Mouse (Mus musculus) liver, adult (tissue): ENCODE data around the gene Cbx2.

Source experiments
- GATA4 ChIP-seq: IDR thresholded peaks from 2 replicates; pipeline ENCODE4 v1.6.1; 2014; ENCODE audit warnings: mild to moderate bottlenecking, low read length; ENCODE audit not compliant: insufficient replicate concordance

The Cbx2 gene

DNA sequence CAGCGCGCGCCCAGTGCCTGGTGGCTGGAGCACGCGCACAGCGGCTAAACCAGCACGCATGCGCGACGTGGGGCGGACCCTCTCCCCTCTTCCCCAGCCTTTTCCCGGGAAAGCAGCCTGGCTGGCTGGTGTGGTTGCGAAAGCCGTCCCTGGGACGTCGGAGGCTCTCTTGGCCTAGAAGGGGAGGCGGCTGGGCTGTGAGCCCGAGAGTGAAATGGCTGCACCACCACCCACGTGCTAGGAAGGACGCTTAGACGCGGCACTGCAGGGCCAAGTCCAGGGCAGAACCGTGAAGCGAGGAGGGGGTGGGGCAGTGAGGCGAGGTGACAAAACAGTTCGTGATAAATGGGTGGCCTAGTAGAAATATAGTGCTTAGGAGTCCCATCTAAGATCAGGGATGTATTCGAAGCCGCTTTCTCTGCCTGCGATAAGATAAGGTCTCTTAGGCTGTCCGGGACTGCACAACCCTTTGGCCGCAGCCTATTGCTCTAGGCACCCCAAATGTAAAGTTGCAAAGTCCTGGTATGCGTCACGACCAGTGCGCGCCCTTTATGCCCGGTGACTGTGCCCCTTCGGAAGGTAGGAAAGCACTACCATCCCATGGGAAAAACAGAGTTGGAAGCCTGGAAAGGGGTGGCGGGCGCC lies 24.0 kb downstream of the Cbx2 start:
- TF ChIP-seq GATA4 = no peak

DNA sequence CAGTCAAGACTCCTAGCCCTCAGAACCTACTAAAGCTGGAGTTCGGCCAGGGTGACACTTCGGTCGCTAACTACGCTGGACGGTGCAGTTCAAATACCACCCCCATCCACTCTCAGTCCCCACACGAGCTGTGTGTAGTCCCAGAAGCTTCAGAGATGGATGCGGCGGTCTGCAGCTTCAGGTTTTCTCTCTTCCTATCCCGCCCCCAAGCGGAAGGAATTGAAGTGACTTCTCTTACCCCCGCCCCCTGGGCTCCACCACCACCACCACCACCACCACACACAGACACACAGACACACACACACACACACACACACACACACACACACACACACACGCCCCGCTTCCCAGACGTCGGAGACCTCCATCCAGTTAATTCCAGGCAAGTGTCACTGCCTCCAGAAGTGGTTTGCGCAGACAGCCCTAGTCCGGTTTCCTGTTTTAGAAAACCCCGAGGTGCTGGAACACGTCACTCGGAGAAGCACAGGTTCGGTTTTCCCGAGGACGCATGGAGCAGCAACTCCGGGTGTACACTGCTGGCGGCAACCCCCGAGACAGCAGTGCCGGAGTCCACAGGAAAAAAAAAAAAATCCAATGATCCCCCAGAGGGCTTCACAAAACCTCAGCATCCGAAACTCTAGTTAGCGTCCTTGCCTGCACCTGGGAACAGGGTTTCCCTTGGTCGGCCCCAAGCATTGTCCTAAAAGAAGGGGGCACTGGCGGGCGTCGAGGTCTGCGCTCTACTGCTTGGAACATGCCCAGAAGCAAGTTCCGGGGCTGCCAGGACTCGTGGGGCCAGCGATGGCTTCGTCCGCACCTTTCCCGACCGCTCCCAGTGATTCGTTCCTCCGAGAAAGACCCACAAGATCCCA lies 24.7 kb downstream of the Cbx2 start:
- no peak for TF ChIP-seq GATA4

DNA sequence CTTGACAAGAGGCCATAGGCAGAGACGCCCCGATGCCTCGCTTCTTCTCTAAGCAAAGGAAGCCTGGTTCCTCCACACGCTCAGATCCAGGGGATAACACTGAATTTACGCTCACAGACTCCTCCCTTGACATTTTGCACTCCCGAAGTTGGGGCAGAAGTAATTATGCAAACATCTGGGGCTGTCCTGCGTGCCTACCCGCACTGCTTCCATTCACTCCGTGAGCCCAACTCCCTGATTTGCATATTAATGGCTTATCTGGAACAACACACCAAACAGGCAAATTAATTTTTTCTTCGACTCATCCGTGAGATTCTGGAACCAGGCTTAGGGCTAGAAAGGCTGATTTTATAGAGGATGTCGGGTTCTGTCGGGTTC lies 25.4 kb downstream of the Cbx2 start:
- no peak for TF ChIP-seq GATA4

DNA sequence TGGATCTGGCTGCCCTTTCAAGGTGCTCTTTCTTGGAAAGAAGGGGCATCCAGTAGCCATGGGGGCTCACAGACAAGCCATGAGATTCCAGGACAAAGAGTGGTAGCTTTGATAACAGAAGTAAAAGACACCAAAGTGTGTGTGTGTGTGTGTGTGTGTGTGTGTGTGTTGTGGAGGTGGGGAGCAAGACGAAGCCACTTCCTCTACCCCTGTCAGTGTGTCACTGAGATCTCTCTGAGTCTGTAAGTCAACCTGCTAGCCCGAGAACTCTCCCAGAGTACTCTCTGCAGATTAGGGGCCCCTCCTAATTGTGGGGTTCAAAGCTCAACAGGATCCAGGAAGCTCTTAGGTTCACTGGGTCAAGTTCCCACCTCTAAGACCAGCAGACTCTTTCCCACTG lies 27.6 kb downstream of the Cbx2 start:
- no peak for TF ChIP-seq GATA4

DNA sequence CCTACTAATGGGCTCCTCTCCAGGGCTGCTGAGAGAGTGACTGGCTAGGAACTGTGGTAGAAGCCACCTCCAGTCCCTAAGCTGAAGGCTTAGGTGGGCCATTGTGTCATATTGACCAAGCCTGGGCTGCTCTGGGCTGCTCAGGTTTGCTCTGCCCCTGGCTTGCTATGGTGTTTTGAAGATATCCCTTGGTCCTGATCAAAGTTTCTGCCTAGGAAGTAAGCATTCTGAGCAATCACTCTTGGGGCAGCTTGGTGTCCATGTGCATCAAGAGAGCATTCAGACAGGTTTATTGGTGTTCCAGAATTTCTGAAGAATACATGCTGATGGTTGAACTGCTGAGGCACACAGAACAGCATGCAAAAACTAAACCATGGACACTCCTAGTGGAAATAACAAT lies 28.7 kb downstream of the Cbx2 start:
- no peak for TF ChIP-seq GATA4

DNA sequence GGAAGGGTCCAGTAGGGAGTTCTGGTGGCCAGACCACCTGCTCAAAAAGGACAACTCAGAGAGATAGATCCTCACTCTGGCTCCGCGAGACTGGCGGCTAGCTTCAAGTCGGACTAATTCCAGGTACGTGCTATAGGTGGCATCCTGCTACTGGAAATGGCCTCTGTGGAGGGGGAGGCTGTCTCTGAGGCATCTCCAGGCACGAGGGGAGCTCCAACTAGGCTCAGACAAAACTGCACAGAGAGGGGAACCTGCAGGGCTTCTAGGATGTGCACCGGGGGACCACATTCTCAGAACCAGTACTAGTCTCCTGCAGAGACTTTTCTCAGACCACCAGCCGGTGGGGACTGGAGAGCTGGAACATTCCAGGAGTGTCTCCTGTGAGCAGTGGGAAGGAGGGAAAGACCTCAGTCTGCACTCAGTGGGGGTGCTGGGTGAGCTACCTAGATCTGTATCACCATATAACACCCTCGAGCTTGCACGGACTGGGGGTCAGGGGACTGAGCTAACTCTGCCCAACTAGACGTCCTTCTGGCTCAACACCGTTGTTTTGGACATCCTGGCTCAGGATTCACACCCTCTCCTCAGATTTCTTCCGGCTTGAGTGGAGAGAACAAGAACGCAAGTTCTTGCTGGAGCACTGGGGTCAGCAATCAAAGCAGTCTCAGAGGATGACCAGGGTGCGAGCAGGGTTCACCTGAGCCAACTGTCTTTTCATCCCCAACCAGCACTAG lies 29.3 kb downstream of the Cbx2 start:
- TF ChIP-seq GATA4 = no peak

DNA sequence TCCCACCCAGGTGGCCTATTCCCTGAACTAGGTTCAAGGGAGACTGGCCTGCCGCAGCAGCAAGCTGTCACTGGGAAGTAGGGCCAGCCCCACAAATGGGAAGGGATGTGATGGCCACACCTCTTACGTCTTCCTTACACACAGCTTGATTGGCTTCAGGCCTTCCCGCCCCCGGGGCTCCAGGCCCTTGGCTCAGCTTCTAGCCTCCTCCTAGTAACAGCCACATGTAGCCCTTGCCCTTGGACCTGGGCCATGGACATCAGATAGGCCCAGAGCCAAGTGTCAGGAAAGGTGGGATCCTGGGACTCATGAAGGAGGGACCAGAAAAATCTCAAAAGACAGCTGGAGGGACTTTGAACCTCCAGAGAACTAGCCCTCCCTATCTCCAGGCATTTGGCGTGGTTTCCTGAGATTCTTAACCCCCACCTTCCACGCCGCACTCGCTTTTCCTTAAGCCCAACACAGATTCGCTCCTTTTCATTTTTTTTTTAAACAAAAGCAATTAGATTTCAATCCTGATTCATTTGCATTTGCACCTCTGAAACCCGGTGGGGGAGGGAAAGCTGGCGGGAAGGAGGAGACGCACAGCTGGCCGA lies 30.0 kb downstream of the Cbx2 start:
- peak; percentile 79; the same call in 1 of the 2 replicates for TF ChIP-seq GATA4

DNA sequence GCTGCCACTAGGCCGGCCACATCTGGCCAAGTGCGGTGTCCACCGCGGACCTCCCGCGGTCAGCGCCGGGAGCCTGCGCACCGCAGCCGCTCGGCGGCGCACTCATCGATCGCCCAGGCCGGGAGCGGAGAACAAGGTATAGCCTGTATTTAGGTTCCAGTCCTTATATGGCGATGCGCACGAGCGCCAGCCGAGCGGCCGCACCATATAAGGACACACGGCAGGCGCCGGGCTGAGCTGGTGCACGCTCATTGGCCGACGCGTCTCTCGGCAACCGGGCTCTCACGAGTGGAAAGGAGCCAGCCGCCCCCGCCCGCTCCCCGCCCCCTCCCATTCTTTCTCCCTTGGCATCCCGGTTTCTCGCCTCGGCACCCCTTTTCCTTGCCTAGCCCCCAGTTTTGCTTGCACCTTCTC lies 30.5 kb downstream of the Cbx2 start:
- no peak for TF ChIP-seq GATA4

DNA sequence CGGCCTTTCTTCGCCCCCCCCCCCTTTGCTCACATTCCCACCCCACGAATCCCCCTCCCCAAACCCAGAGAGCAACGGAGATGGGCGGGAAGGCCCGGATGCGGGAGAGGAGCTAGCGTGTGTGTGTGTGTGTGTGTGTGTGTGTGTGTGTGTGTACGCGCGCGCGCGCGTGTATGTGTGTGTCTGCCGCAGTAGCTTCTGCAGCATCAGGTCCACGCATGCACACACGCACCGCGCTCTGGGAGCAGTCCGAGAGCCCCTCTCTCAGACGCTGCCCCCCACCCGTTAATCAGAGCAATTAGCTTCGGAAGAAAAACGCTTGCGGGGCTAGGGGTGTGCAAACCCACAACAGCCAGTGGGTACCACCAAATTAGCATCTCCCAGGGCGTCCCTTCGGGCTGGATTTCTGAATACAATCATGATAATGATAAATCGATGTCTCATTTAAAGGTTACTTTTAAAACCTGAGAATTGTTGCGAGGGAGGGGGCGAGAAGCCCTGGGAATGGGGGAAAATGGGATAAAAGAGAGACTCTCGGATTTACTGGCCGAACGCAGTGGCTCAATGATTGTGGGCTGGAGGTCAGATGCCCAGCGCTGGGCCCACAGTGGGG lies 31.1 kb downstream of the Cbx2 start:
- TF ChIP-seq GATA4 = no peak

DNA sequence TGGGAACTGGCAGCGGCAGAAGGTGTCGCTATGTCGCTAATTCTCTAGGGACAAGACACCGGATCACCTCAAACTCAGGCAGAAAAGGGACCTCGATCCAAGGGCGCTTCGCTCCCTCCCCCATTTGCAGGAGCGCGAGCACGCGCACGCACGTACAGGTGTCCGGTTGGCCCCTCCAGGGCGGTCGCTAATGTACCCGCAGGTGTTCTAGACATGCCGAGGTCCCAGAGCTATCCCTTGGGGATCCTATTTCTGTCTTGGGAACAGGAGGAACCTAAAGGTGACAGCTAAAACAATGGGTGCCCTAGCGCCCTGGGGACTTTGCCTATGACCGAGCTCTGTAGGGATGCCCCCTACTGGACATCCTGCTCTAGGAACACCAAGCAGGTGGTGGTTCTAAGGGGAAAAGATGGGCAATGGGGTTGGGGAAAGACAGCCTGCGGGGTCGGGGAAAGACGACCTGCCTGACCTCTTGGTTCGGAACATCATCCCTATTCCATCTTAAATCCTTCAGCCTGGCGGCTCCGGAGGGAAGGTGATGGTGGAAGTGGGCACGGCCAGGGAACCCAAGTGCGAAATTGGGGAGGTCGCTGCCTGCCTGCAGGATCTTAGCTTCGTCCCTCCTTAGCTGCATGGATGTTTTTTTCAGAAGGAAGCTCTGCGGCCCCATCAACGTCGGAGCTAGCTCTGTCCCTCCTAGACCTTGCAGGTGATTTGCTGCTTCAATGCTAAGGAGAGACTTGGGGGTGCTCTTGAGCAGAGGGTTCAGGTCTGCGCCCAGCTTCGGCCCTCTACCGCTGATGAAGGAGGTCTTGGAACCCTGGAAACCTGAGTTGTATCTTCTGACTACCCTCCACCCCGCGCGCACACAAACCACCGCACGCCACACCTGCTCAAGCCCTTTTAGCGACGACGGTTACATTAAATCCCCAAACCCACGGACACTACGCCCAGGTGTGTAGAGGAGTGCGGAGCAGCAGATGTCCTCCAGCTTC lies 31.9 kb downstream of the Cbx2 start:
- TF ChIP-seq GATA4 = no peak

DNA sequence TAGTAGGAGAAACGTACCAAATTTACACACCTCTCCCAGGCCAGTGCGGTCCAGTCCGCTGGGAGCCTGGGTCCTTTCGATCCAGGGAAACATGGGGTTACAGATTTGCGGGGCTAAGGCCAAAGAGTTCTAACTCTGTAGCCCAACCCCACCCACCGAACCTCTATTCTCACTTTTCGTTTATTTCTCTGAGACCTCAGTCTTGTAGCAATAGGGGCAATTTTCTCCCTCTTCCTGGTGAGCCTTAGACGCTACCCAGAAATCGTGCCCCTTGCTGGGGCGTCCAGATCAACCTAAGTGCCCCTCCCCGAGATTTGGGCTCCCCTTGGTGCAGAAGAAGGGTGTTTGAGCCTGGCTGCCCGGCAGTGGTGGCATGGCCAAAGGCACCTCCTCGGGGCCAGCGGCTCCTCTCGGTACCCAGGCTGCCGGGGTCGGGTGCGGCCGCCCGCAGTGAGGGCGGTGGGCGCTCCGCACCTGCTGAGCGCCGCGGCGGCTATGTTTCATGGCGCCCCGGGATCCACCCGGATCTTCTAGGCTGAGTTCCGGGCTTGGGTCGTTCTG lies 32.9 kb downstream of the Cbx2 start:
- no peak for TF ChIP-seq GATA4

DNA sequence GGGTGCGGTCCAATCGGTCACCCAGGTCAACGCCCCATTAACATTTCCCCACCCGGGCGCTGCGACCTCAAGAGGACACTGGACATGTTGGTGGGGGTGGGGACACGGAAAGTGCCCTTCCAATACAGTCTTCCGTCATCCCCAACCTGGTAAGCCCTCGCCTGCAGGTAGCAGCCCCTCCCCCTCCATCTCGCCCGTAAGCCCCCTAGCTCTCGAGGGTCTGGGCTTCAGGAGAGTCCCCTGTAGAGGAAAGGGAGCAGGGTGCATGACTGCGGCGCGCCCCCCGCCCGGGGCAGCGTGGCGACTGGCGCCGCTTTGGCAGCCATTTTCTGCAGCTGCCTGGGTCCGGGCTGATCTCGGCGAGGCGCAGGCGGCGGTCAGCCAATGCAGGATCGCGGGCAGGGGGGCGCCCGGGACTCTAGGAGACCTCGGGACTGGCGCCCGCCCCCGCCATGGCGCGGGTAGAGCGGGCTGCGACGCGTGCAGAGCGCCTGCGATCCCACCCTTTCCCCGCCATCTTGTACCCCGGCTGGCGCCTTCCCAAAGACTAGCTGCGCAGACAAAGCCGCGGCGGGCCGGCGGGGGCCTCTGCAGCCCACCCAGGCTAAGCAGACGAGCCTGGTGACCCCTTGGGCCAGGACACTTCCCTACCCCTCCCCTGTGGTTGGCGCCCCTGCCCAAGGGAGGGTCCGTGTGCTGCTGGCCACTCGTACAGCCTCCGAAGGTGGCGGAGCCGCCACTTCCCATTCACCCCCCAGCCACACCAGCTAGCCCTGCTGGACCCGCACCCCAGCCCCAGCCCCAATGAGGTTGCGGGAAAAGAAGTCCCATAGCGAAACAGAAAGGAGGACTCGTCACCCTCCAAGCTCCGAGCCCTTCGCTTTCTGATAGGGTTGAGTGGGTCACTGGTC lies 33.8 kb downstream of the Cbx2 start:
- TF ChIP-seq GATA4 = no peak

DNA sequence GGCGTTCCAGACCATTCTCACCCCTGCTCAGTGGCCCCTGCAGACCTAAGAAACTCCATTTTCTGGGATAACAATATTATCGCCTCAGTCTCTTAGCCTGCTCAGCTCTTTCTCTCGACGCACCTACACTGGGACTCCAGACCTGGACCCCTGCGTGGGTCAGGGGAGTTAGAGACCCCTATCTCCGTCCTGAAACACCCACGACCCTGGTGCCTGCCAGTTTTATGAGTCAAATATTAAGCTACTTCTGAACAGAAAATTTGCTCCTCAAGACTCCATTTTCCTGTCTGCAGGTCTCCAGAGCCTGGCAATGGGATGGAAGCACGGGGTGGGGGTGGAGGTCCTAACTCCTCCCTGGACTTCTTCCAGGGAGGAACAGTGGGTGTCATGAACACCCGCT lies 34.5 kb downstream of the Cbx2 start:
- TF ChIP-seq GATA4 = no peak
